Mouse (Mus musculus) ES-Bruce4 (cell line): ENCODE measurements around the gene Olfr1277.

Experiments
- EP300 ChIP-seq: IDR thresholded peaks from 2 replicates; pipeline ENCODE4 v1.6.1; 2011; ENCODE audit warnings: low read depth, low read length; ENCODE audit not compliant: insufficient read depth
- POLR2A ChIP-seq: IDR thresholded peaks from one replicate; pipeline ENCODE4 v1.8.1; 2011; ENCODE audit warnings: low read length; ENCODE audit not compliant: insufficient read depth

- TF ChIP-seq EP300 (no peak), POLR2A (no peak)
Measured at GRCm38 (mm10) chr2:111254216-111254615, 19.7 kb downstream of the Olfr1277 start, which contains the start of gene Olfr1276.
